Mouse (Mus musculus) intestine, postnatal 0 days (tissue): ENCODE data around the gene Zfp787. TPM values are rescaled to one million over a fixed set of nuclear protein-coding genes. Genes with fewer than 3 reads are reported as not detected.

Experiments
- ATAC-seq: fragments of 200-750 bp; cut with Nextera tagmentation; 2 replicates; pipeline ENCODE4 v1.8.0; 2017; ENCODE audit warnings: mild to moderate bottlenecking, moderate TSS enrichment, moderate library complexity
- H3K27ac ChIP-seq: fragments of 300-500 bp; sonication (generic); 2 replicates; pipeline ENCODE4 v1.5.1; 2014; ENCODE audit warnings: mild to moderate bottlenecking, low read depth, low read length, moderate library complexity
- H3K27me3 ChIP-seq: fragments of 300-500 bp; sonication (generic); replicated peaks from 2 replicates; pipeline ENCODE4 v1.6.1; 2014; ENCODE audit warnings: low read length, mixed read lengths; ENCODE audit not compliant: control insufficient read depth, insufficient read depth
- H3K36me3 ChIP-seq: fragments of 300-500 bp; sonication (generic); 2 replicates; pipeline ENCODE4 v1.6.1; 2014; ENCODE audit warnings: mild to moderate bottlenecking, moderate library complexity; ENCODE audit not compliant: control insufficient read depth, insufficient read depth
- H3K4me1 ChIP-seq: fragments of 300-500 bp; sonication (generic); replicated peaks from 2 replicates; pipeline ENCODE4 v1.6.1; 2014; ENCODE audit warnings: antibody characterized with exemption, low read length, mixed read lengths; ENCODE audit not compliant: control insufficient read depth, insufficient read depth
- H3K4me2 ChIP-seq: fragments of 300-500 bp; sonication (generic); replicated peaks from 2 replicates; pipeline ENCODE4 v1.6.1; 2014; ENCODE audit warnings: low read depth, mild to moderate bottlenecking, moderate library complexity
- H3K4me3 ChIP-seq: fragments of 300-500 bp; sonication (generic); 2 replicates; pipeline ENCODE4 v1.5.1; 2014; ENCODE audit warnings: low read depth, low read length
- H3K9ac ChIP-seq: fragments of 300-500 bp; sonication (generic); 2 replicates; pipeline ENCODE4 v1.6.1; 2014; ENCODE audit warnings: mild to moderate bottlenecking, low read depth, low read length
- H3K9me3 ChIP-seq: fragments of 300-500 bp; sonication (generic); 2 replicates; pipeline ENCODE4 v1.6.1; 2016; ENCODE audit warnings: mixed run types; ENCODE audit not compliant: control insufficient read depth
- CTCF ChIP-seq: sonication (generic); IDR thresholded peaks from 2 replicates; pipeline ENCODE4 v1.5.1; 2016; ENCODE audit warnings: low read depth, mild to moderate bottlenecking, control low read depth, antibody characterized with exemption, moderate library complexity
- WGBS: fragments of 180-500 bp; shearing (Covaris S2); extraction: QIAGEN DNeasy Blood & Tissue Kit; methylation state at CpG from one replicate; pipeline ENCODE4 v1.1.7; 2014; 5-methylcytosine and 5-hydroxymethylcytosine counted together
- polyA plus RNA-seq: library from polyadenylated mRNA; unstranded; fragments of >200 nt; fragmentation: Nextera tagmentation; extraction: Ambion mirVana; gene quantifications from 2 replicates; pipeline ENCODE4 v1.2.1, GENCODE M21; 2015

Gene Zfp787
- polyA plus RNA-seq, 1 experiment from 2014 or later = 42.2 TPM

- ATAC-seq = no peak
- WGBS = 46% methylated on average over 6 of the region's 6 CpGs
- Histone ChIP-seq H3K36me3 (no peaks in the 10 kb centered on the region), H3K4me2 (peak overlapping the region; percentile 84), H3K9me3 (no peaks in the 10 kb centered on the region), H3K27ac (peak overlapping the region; percentile 52; the same call in 1 of the 2 replicates), H3K9ac (no peak overlapping the region), H3K27me3 (no peaks in the 10 kb centered on the region), H3K4me3 (0 out of 2 replicates have a peak overlapping the region, but pooled peaks have one; percentile 61), H3K4me1 (no peaks in the 10 kb centered on the region)
- no peak for TF ChIP-seq CTCF
These were observed 15.1 kb upstream of the Zfp787 start for GRCm38 (mm10) chr7:6170871-6171270.

- WGBS = 80% methylated on average over 9 of the region's 9 CpGs
These were observed 14.6 kb upstream of the Zfp787 start for GRCm38 (mm10) chr7:6170391-6170790.

GRCm38 (mm10) chr7:6169403-6169802 lies 13.6 kb upstream of the Zfp787 start:
- H3K27ac ChIP-seq = peak overlapping the region; percentile 31; the same call in 1 of the 2 replicates
- H3K4me3 ChIP-seq = no peak overlapping the region
- H3K4me1 ChIP-seq = no peaks in the 10 kb centered on the region
- no peaks in the 10 kb centered on the region for H3K36me3 ChIP-seq
- peak; percentile 51 for ATAC-seq
- no peak for TF ChIP-seq CTCF
- no peak overlapping the region for H3K9ac ChIP-seq
- H3K9me3 ChIP-seq = no peaks in the 10 kb centered on the region
- H3K4me2 ChIP-seq = no peak overlapping the region
- no peaks in the 10 kb centered on the region for H3K27me3 ChIP-seq
- WGBS = 34% methylated on average over 3 of the region's 3 CpGs

More at GRCm38 (mm10) chr7:6170391-6170790, 14.6 kb upstream of the Zfp787 start:
- H3K36me3 ChIP-seq = no peaks in the 10 kb centered on the region
- H3K4me2 ChIP-seq = no peak overlapping the region
- no peak overlapping the region for H3K9ac ChIP-seq
- no peak for ATAC-seq
- H3K27ac ChIP-seq = no peak overlapping the region
- TF ChIP-seq CTCF = no peak
- no peaks in the 10 kb centered on the region for H3K9me3 ChIP-seq
- no peaks in the 10 kb centered on the region for H3K27me3 ChIP-seq
- H3K4me1 ChIP-seq = no peaks in the 10 kb centered on the region
- H3K4me3 ChIP-seq = no peak overlapping the region

GRCm38 (mm10) chr7:6164671-6165070 lies 8.9 kb upstream of the Zfp787 start:
- no peak overlapping the region for H3K4me2 ChIP-seq
- H3K36me3 ChIP-seq = no peaks in the 10 kb centered on the region
- 53% methylated on average over 5 of the region's 5 CpGs for whole genome bisulfite sequencing
- H3K4me1 ChIP-seq = no peaks in the 10 kb centered on the region
- H3K27ac ChIP-seq = no peak overlapping the region
- H3K9me3 ChIP-seq = no peaks in the 10 kb centered on the region
- TF ChIP-seq CTCF = no peak
- H3K4me3 ChIP-seq = no peak overlapping the region
- no peak overlapping the region for H3K9ac ChIP-seq
- H3K27me3 ChIP-seq = no peaks in the 10 kb centered on the region
- no peak for ATAC-seq

GRCm38 (mm10) chr7:6162172-6162571 lies 6.4 kb upstream of the Zfp787 start:
- Histone ChIP-seq H3K36me3 (no peaks in the 10 kb centered on the region), H3K4me3 (no peak overlapping the region), H3K9me3 (no peaks in the 10 kb centered on the region), H3K4me1 (no peaks in the 10 kb centered on the region), H3K27me3 (no peaks in the 10 kb centered on the region), H3K9ac (no peak overlapping the region), H3K4me2 (no peak overlapping the region), H3K27ac (no peak overlapping the region)
- TF ChIP-seq CTCF = no peak
- 86% methylated on average over 4 of the region's 4 CpGs for WGBS
- no peak for ATAC-seq

- no peak overlapping the region for H3K9ac ChIP-seq
- H3K27ac ChIP-seq = no peak overlapping the region
- peaks cover 5% of the 10 kb centered on the region; the same call in 1 of the 2 replicates for H3K4me1 ChIP-seq
- no peaks in the 10 kb centered on the region for H3K36me3 ChIP-seq
- no peak overlapping the region for H3K4me2 ChIP-seq
- no peak overlapping the region for H3K4me3 ChIP-seq
- no peak for ATAC-seq
- 60% methylated on average over 3 of the region's 3 CpGs for WGBS
- H3K27me3 ChIP-seq = no peaks in the 10 kb centered on the region
- no peaks in the 10 kb centered on the region for H3K9me3 ChIP-seq
- TF ChIP-seq CTCF = no peak
These were observed 5.7 kb upstream of the Zfp787 start for GRCm38 (mm10) chr7:6161541-6161940.

- Histone ChIP-seq H3K27ac (no peak overlapping the region), H3K4me2 (no peak overlapping the region), H3K9me3 (no peaks in the 10 kb centered on the region), H3K4me1 (peaks cover 7% of the 10 kb centered on the region; the same call in 1 of the 2 replicates), H3K4me3 (no peak overlapping the region), H3K36me3 (no peaks in the 10 kb centered on the region), H3K27me3 (no peaks in the 10 kb centered on the region), H3K9ac (no peak overlapping the region)
- 91% methylated on average over 3 of the region's 3 CpGs for WGBS
- no peak for ATAC-seq
- no peak for TF ChIP-seq CTCF
These were observed 3.8 kb upstream of the Zfp787 start for GRCm38 (mm10) chr7:6159604-6160003.
